Mouse (Mus musculus): ENCODE measurements around the gene Srr. TPM values are rescaled to one million over a fixed set of nuclear protein-coding genes. Genes with fewer than 3 reads are reported as not detected.

Srr gene
- polyA plus RNA-seq, 2 experiments: 1.9 to 4.6 TPM

DNA sequence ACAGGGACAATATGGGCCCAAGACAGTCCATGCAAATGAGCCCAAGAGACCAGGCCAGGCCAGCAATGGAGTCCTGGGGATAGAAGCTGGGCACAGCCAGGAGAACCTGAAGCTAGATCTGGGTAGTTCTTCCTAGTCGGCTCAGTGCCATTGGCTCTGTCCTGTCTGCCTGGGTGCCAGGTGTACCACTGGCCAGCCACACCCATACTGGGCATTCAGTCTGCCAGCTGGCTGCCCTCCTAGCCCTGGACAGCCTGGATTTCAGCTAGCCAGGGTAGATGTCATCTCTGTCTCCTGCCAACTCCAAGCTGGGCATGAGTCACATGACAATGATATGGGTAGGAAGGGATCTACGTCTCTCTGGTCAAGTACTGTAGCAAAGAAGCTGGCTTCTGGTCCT is 58.6 kb downstream of the Srr start:
- Histone ChIP-seq H3K9ac (replicated peaks) (no peak overlapping the region), H3K4me1 (replicated peaks; ENCODE audit: control insufficient read depth in 2 of 2, insufficient read depth in 2 of 2, low read length in 1 of 2) (no peaks in the 10 kb centered on the region), H3K27me3 (ENCODE audit: control insufficient read depth, insufficient read depth, low read length) (no peaks in the 10 kb centered on the region), H3K4me3 (ENCODE audit: insufficient read depth in 1 of 2, low read depth in 2 of 2, low read length in 2 of 2) (no peak overlapping the region), H3K4me2 (ENCODE audit: low read depth) (no peak overlapping the region), H3K27ac (no peak overlapping the region), H3K9me3 (ENCODE audit: control insufficient read depth, low read length) (no peaks in the 10 kb centered on the region), H3K36me3 (replicated peaks; ENCODE audit: control insufficient read depth, insufficient read depth, low read depth) (no peaks in the 10 kb centered on the region)
- ATAC-seq (ENCODE audit: insufficient read depth) (no peak), DNase-seq (ENCODE audit: low read depth in 3 of 3, low spot score in 3 of 3) (no peak)
- TF ChIP-seq CTCF (IDR thresholded peaks at IDR 0.05; ENCODE audit: low read depth) (no peak), EP300 (IDR thresholded peaks at IDR 0.05; ENCODE audit: low read depth) (no peak)
- WGBS (ENCODE audit: insufficient replicate concordance): 76% methylated on average over 2 of the region's 2 CpGs

DNA sequence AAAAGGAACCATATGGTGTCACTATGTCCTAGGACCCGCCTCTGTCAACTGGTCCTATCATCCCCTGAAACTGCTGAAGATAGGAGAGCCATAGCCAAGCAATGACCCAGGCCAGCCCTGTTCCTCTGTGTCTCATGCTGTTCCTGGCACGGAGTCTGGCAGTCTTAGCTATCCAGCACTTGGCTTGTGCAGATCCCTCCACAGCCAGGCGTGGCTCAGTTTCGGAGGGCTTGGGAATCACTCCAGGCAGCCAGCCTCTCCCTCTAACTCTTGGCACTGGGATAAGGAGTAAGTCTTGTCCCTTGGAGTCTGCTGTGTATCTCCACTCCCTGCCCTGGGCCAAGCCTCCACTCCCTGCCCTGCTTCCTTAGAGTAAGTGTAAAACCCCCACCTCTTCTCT is 59.1 kb downstream of the Srr start:
- H3K9ac ChIP-seq (replicated peaks): no peak overlapping the region
- TF ChIP-seq EP300 (IDR thresholded peaks at IDR 0.05; ENCODE audit: low read depth) (no peak), CTCF (IDR thresholded peaks at IDR 0.05; ENCODE audit: low read depth) (no peak)
- H3K4me1 ChIP-seq (replicated peaks; ENCODE audit: control insufficient read depth in 2 of 2, insufficient read depth in 2 of 2, low read length in 1 of 2): no peaks in the 10 kb centered on the region
- no peaks in the 10 kb centered on the region for H3K9me3 ChIP-seq (ENCODE audit: control insufficient read depth, low read length)
- WGBS (ENCODE audit: insufficient replicate concordance): 73% methylated on average over 4 of the region's 4 CpGs
- no peaks in the 10 kb centered on the region for H3K36me3 ChIP-seq (replicated peaks; ENCODE audit: control insufficient read depth, insufficient read depth, low read depth)
- no peak overlapping the region for H3K27ac ChIP-seq
- no peak overlapping the region for H3K4me2 ChIP-seq (ENCODE audit: low read depth)
- ATAC-seq (ENCODE audit: insufficient read depth) (no peak), DNase-seq (ENCODE audit: low read depth in 3 of 3, low spot score in 3 of 3) (no peak)
- no peaks in the 10 kb centered on the region for H3K27me3 ChIP-seq (ENCODE audit: control insufficient read depth, insufficient read depth, low read length)
- H3K4me3 ChIP-seq (ENCODE audit: insufficient read depth in 1 of 2, low read depth in 2 of 2, low read length in 2 of 2): no peak overlapping the region

DNA sequence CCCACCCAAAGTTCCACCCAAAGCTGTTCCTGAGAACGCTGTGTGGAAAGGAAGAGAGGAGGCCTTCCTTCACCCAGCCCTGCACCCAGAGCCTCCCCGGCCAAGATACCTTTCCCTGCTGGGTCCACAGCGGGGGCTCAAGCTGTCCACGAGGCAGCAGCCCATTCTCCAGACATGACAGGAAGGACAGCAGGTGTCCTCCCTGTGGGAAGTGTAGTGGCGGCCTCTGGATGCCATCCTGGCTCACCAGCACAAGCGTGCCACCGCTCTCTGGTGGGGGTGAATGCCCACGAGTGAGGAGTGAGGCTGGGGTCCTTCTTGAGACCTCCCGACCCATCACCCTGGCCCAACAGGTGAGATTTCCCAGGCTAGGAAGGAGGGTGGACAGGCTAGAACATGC is 60.5 kb downstream of the Srr start:
- no peak overlapping the region for H3K4me2 ChIP-seq (ENCODE audit: low read depth)
- H3K27ac ChIP-seq: no peak overlapping the region
- H3K4me1 ChIP-seq (replicated peaks; ENCODE audit: control insufficient read depth in 2 of 2, insufficient read depth in 2 of 2, low read length in 1 of 2): no peaks in the 10 kb centered on the region
- TF ChIP-seq CTCF (IDR thresholded peaks at IDR 0.05; ENCODE audit: low read depth) (no peak), EP300 (IDR thresholded peaks at IDR 0.05; ENCODE audit: low read depth) (no peak)
- no peaks in the 10 kb centered on the region for H3K27me3 ChIP-seq (ENCODE audit: control insufficient read depth, insufficient read depth, low read length)
- WGBS (ENCODE audit: insufficient replicate concordance): 77% methylated on average over 9 of the region's 9 CpGs
- no peak for DNase-seq (ENCODE audit: low read depth in 3 of 3, low spot score in 3 of 3)
- no peak overlapping the region for H3K4me3 ChIP-seq (ENCODE audit: insufficient read depth in 1 of 2, low read depth in 2 of 2, low read length in 2 of 2)
- H3K9me3 ChIP-seq (ENCODE audit: control insufficient read depth, low read length): no peaks in the 10 kb centered on the region
- ATAC-seq (ENCODE audit: insufficient read depth): no peak
- no peak overlapping the region for H3K9ac ChIP-seq (replicated peaks)
- H3K36me3 ChIP-seq (replicated peaks; ENCODE audit: control insufficient read depth, insufficient read depth, low read depth): no peaks in the 10 kb centered on the region

DNA sequence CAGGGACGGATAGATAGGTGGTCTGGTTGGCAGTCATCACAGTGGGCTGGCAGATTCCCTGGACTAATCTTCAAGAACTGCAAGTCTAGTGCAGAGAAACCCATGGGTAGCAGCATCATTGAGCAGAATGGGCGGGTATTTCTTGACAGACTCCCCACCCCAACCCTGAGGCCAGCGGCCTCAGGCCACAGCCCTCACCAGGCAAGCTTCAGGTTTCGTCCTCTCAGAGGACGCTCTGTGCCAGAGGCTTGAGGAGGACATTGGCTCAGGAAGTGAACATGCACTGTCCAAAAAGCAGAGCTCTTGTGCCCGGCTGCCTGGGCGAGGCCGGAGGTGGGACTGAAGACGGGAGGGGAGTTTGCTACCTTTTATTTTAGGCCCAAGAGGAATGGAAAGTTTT is 61.3 kb downstream of the Srr start:
- H3K9me3 ChIP-seq (ENCODE audit: control insufficient read depth, low read length): no peaks in the 10 kb centered on the region
- H3K4me1 ChIP-seq (replicated peaks; ENCODE audit: control insufficient read depth in 2 of 2, insufficient read depth in 2 of 2, low read length in 1 of 2): no peaks in the 10 kb centered on the region
- no peaks in the 10 kb centered on the region for H3K36me3 ChIP-seq (replicated peaks; ENCODE audit: control insufficient read depth, insufficient read depth, low read depth)
- H3K27ac ChIP-seq: no peak overlapping the region
- WGBS (ENCODE audit: insufficient replicate concordance): 74% methylated on average over 9 of the region's 9 CpGs
- no peak for TF ChIP-seq EP300 (IDR thresholded peaks at IDR 0.05; ENCODE audit: low read depth)
- no peak for TF ChIP-seq CTCF (IDR thresholded peaks at IDR 0.05; ENCODE audit: low read depth)
- no peak overlapping the region for H3K4me3 ChIP-seq (ENCODE audit: insufficient read depth in 1 of 2, low read depth in 2 of 2, low read length in 2 of 2)
- H3K9ac ChIP-seq (replicated peaks): no peak overlapping the region
- H3K27me3 ChIP-seq (ENCODE audit: control insufficient read depth, insufficient read depth, low read length): no peaks in the 10 kb centered on the region
- ATAC-seq (ENCODE audit: insufficient read depth): no peak
- no peak for DNase-seq (ENCODE audit: low read depth in 3 of 3, low spot score in 3 of 3)
- no peak overlapping the region for H3K4me2 ChIP-seq (ENCODE audit: low read depth)

DNA sequence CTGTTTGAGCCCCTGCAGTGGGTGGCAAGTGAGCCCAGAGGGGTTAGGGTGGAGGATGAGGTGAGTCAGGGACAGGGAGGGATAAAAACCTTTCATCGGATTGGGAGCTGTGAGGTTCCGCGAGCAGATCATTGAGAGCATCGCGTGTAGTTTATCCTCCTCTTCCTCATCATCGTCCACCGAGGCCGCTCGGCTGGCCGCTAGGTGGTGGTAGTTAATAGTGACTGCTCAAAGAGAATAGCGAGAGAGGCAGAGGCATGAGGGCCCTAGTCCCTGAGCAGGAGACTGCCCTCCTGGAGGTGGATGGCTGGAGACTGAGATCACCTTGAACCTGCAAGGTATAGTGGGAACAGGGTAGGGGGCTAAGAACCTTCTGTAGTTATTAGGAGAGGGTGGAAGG is 62.3 kb downstream of the Srr start:
- no peaks in the 10 kb centered on the region for H3K36me3 ChIP-seq (replicated peaks; ENCODE audit: control insufficient read depth, insufficient read depth, low read depth)
- no peaks in the 10 kb centered on the region for H3K9me3 ChIP-seq (ENCODE audit: control insufficient read depth, low read length)
- H3K4me2 ChIP-seq (ENCODE audit: low read depth): no peak overlapping the region
- TF ChIP-seq EP300 (IDR thresholded peaks at IDR 0.05; ENCODE audit: low read depth) (no peak), CTCF (IDR thresholded peaks at IDR 0.05; ENCODE audit: low read depth) (peak; percentile 71)
- H3K4me3 ChIP-seq (ENCODE audit: insufficient read depth in 1 of 2, low read depth in 2 of 2, low read length in 2 of 2): no peak overlapping the region
- no peaks in the 10 kb centered on the region for H3K4me1 ChIP-seq (replicated peaks; ENCODE audit: control insufficient read depth in 2 of 2, insufficient read depth in 2 of 2, low read length in 1 of 2)
- 32% methylated on average over 11 of the region's 11 CpGs for WGBS (ENCODE audit: insufficient replicate concordance)
- no peak for DNase-seq (ENCODE audit: low read depth in 3 of 3, low spot score in 3 of 3)
- H3K9ac ChIP-seq (replicated peaks): no peak overlapping the region
- no peak overlapping the region for H3K27ac ChIP-seq
- no peaks in the 10 kb centered on the region for H3K27me3 ChIP-seq (ENCODE audit: control insufficient read depth, insufficient read depth, low read length)
- ATAC-seq (ENCODE audit: insufficient read depth): no peak

Data from liver, embryonic 14.5 days (tissue).